Mouse (Mus musculus) adrenal gland, postnatal 36 days (tissue): Measurements from ENCODE around the gene Olfr1121. TPM values are rescaled to one million over a fixed set of nuclear protein-coding genes. Genes with fewer than 3 reads are reported as not detected.
"Not testable (repeated sequence)": the region's sequence is repeated elsewhere in the genome, so short reads cannot be mapped to it uniquely, and the experiment has no call there.

Source experiments
- DNase-seq, 2 experiments: peaks; one replicate each; pipeline ENCODE4 v3.0.0; 2021; ENCODE audit warnings: mixed read lengths in 1 of 2
- long read RNA-seq, 2 experiments: library from polyadenylated mRNA; stranded (forward); transcript quantifications; one replicate each; pipeline ENCODE4 v2.0.0; 2021; ENCODE audit warnings: borderline sequencing depth in 2 of 2
- total RNA-seq, 2 experiments: library from RNA; stranded (reverse); gene quantifications; 2 replicates each; pipeline ENCODE4 v1.2.3; 2021

Olfr1121 gene
- total RNA-seq = not detected
- long read RNA-seq, experiment 1 = 0 reads
- long read RNA-seq, experiment 2 = 0 reads

DNA sequence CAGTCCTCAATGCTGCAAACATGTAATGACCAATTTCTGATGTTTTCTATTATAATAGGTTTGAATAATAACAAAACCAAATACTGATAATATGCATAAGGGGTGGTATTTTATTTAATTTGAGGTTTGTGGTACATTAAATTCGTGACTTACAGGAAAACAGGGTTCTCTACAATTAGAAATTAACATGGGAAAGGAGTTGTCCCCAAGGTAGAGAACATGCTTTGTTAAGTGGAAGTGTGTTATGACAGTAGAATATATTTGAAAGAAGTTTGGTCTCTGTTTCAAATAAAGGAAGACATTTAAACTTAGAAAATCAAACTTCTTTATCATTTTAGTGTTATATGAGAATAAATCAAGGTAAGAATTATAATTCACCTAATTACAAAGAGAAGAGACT is at the start of gene Olfr1121:
Gene Olfr1121, plus strand, starts transcription at position 301 of the 400 bp plus-strand sequence.
- no peak for DNase-seq

DNA sequence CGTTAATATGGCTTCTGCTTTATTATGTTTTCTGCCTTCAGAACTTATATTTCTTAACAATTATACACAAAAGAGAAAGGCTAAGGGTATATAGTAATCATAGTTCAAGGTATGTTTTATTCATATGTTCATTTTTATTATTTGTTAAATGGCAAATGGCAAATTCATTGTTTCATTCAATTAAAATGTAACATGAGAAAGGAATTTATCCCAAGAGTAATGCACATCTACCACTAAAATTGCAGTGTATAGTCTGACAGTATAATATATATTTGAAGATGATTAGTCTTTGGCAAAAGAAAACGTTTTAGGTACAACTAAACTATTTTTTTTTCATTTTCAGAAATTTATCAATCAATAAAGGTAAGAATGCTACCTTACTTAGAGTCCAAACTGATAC is 15.2 kb upstream of the Olfr1121 start, which contains the start of gene Olfr1120:
Gene Olfr1120, plus strand, starts transcription at position 301 of the 400 bp plus-strand sequence.
- no peak for DNase-seq

DNA sequence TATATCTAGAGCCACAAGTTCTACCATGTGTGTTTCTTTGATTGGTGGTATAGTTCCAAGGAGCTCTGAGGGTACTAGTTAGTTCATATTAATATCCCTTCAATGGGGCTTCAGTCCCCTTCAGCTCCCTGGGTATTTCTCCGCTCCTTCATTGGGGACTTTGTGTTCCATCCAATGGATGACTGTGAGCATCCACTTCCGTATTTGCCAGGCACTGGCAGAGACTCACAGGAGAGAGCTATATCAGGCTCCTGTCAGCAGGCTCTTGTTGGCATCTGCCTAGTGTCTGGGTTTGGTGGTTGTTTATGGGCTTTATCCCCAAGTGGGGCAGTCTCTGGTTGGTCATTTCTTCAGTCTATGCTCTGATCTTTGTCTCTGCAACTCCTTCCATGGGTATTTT is 9.6 kb upstream of the Olfr1121 start:
- DNase-seq = not testable (repeated sequence)

DNA sequence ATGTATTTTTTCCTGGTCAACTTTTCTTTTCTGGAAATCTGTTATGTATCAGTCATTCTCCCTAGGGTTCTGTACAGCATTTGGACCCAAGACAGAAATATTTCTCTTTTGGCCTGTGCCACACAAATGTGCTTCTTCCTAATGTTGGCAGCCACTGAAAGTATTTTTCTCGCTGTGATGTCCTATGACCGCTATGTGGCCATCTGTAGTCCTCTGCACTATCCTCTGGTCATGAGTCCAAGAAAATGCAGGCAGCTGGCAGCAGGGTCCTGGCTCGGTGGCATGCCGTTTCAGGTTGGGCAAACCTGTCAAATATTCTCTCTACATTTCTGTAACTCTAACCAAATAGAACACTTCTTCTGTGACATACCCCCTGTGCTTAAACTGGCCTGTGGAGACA is 2.0 kb downstream of the Olfr1121 start:
- no peak for DNase-seq

DNA sequence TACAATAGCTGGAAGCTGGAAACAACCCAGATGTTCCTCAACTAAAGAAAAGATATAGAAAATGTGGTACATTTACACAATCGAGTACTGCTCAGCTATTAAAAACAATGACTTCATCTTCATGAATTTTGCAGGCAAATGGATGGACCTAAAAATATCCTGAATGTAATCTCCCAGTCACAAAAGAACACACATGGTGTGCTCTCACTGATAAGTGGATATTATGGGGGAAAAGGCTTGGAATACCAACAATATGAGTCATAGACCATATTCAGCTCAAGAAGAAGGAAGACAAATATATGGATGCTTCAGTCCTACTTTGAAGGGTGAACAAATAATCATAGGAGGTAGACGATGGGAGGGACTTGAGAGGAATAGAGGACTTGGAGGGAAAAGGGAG is 14.2 kb downstream of the Olfr1121 start:
- DNase-seq = no peak

DNA sequence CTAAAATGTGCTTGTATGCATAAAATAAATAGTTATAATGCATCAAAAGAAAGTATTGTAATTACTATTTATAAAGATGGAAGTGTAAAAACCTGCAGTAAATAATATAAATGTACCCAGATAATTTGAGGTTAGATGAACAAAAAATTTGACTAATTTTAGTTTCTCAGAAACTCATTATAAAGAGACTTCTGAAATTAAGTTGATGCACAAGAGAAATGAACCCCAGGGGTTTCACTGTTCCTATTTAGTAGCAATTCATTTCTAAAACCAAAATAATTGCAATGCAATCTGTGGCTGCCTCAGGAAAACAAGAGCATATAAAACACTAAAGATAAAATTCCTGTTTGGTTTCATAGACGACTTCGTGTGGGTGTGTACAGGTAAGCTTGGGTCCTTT is 15.9 kb downstream of the Olfr1121 start, which contains the start of gene Olfr1122:
Gene Olfr1122, plus strand, starts transcription at position 301 of the 400 bp plus-strand sequence.
- no peak for DNase-seq

DNA sequence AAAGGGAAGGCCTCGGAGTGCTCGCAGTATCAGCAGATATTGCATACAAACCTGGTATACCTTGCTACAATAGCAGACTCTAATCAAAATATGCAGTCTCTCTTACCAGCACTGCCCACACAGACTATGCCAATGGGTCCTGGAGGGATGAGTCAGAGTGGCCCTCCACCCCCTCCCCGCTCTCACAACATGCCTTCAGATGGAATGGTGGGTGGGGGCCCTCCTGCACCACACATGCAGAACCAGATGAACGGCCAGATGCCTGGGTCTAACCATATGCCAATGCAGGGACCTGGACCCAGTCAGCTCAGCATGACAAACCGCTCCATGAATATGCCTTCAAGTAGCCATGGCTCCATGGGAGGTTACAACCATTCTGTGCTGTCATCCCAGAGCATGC is 23.9 kb downstream of the Olfr1121 start:
- DNase-seq = not testable (repeated sequence)

DNA sequence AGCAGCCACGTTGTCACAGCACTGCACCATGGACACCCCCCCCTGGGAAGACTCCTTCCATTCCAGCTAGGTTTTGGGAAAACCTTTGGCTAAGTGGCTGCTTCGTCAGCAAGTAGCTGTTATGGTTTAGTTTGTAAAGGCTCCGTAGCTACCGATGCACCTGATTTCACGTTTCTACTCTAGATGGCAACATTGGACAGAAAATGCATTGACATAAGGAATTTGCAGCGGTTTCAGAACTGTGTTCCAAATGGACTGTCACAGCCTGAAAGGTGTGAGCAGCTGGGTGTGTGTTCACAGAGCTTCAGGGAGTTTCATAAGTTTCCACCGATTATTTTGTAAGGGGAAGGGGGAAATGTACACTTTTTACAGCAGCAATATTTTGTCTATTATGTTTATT is 25.0 kb downstream of the Olfr1121 start:
- DNase-seq = not testable (repeated sequence)

DNA sequence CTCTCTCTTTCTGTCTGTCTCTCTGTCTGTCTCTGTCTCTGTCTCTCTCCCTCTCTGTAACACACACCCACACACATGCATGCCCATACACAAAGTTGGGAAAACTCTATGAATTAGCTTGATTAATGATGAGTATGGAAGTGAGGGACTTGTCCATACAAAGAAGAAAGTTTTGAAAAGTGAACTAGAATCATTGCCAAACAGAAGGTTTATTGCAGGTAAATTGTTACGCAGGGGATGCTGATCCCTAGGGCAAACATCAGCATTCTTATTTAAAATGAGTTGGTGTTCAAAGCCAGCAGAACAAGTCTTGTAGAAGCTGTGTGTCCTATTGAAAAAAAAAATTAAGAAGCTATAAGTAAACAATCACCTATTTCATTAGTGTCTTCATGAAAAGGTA is 46.6 kb downstream of the Olfr1121 start, which contains the start of gene Olfr1123:
Gene Olfr1123, plus strand, starts transcription at position 301 of the 400 bp plus-strand sequence.
- no peak for DNase-seq

Other genes with a start within 250 kb of the Olfr1121 start
- not detected for gene Olfr1110, start 229.6 kb upstream of the Olfr1121 start, total RNA-seq
- not detected for gene Olfr1111, start 217.3 kb upstream of the Olfr1121 start, total RNA-seq
- gene Olfr1112, start 182.1 kb upstream of the Olfr1121 start, total RNA-seq = not detected
- gene Olfr1113, start 160.9 kb upstream of the Olfr1121 start, total RNA-seq = not detected
- gene Olfr1115, start 121.9 kb upstream of the Olfr1121 start, total RNA-seq = not detected
- gene Olfr1116, start 102.4 kb upstream of the Olfr1121 start, total RNA-seq = not detected
- gene Olfr1118, start 62.3 kb upstream of the Olfr1121 start, total RNA-seq = not detected
- not detected for gene Olfr1120, start 15.1 kb upstream of the Olfr1121 start, total RNA-seq
- under 1 TPM in 1 of 2 experiments, not detected in 1; 0.07 TPM for gene Olfr1122, start 16.0 kb downstream of the Olfr1121 start, total RNA-seq
- gene Olfr1123, start 46.7 kb downstream of the Olfr1121 start, total RNA-seq = not detected
- gene Olfr1124, start 60.4 kb downstream of the Olfr1121 start, total RNA-seq = not detected
- gene Olfr1126, start 84.1 kb downstream of the Olfr1121 start, total RNA-seq = not detected
- gene Pramel7, start 127.2 kb downstream of the Olfr1121 start, total RNA-seq = not detected
- not detected for gene Pramel6, start 136.7 kb downstream of the Olfr1121 start, total RNA-seq
- not detected for gene Olfr153, start 161.9 kb downstream of the Olfr1121 start, total RNA-seq
- not detected for gene Olfr1128, start 175.6 kb downstream of the Olfr1121 start, total RNA-seq
- not detected for gene Olfr1129, start 204.0 kb downstream of the Olfr1121 start, total RNA-seq
- gene Olfr1130, start 236.3 kb downstream of the Olfr1121 start, total RNA-seq = not detected